Mouse (Mus musculus) limb, embryonic 11.5 days (tissue): Measurements from ENCODE around the gene Asphd2. TPM values are rescaled to one million over a fixed set of nuclear protein-coding genes. Genes with fewer than 3 reads are reported as not detected.

Experiments
- ATAC-seq: fragments of 200-750 bp; cut with Nextera tagmentation; 2 replicates; pipeline ENCODE4 v1.8.0; 2017; ENCODE audit warnings: low read depth; ENCODE audit not compliant: insufficient number of reproducible peaks, low FRiP score, low TSS enrichment
- DNase-seq: peaks from one replicate; pipeline ENCODE4 v3.0.0-alpha.2; 2015; ENCODE audit warnings: low spot score
- H3K27ac ChIP-seq: fragments of 300-500 bp; sonication (generic); replicated peaks from 2 replicates; pipeline ENCODE4 v1.5.1; 2014; ENCODE audit warnings: low read depth, mild to moderate bottlenecking, low read length
- H3K27me3 ChIP-seq: fragments of 300-500 bp; sonication (generic); 2 replicates; pipeline ENCODE4 v1.6.1; 2014; ENCODE audit warnings: mild to moderate bottlenecking, low read length, mixed read lengths; ENCODE audit not compliant: control insufficient read depth, insufficient read depth
- H3K36me3 ChIP-seq: fragments of 300-500 bp; sonication (generic); 2 replicates; pipeline ENCODE4 v1.6.1; 2014; ENCODE audit warnings: mild to moderate bottlenecking, low read length, moderate library complexity, mixed read lengths; ENCODE audit not compliant: control insufficient read depth, insufficient read depth
- H3K4me1 ChIP-seq: fragments of 300-500 bp; sonication (generic); 2 replicates; pipeline ENCODE4 v1.6.1; 2014; ENCODE audit warnings: low read length, mixed read lengths; ENCODE audit not compliant: control insufficient read depth, insufficient read depth
- H3K4me2 ChIP-seq: fragments of 300-500 bp; sonication (generic); 2 replicates; pipeline ENCODE4 v1.6.1; 2014; ENCODE audit warnings: low read depth, mild to moderate bottlenecking, moderate library complexity; ENCODE audit not compliant: severe bottlenecking
- H3K4me3 ChIP-seq: fragments of 300-500 bp; sonication (generic); 2 replicates; pipeline ENCODE4 v1.5.1; 2014; ENCODE audit warnings: low read depth, low read length
- H3K9ac ChIP-seq: fragments of 300-500 bp; sonication (generic); 2 replicates; pipeline ENCODE4 v1.6.1; 2014; ENCODE audit warnings: mild to moderate bottlenecking, low read length
- H3K9me3 ChIP-seq: fragments of 300-500 bp; sonication (generic); 2 replicates; pipeline ENCODE4 v1.6.1; 2016; ENCODE audit warnings: low read length; ENCODE audit not compliant: control insufficient read depth
- WGBS: fragments of 180-500 bp; shearing (Covaris S2); extraction: QIAGEN DNeasy Blood & Tissue Kit; methylation state at CpG from one replicate; pipeline ENCODE4 v1.1.7; 2014; 5-methylcytosine and 5-hydroxymethylcytosine counted together
- polyA plus RNA-seq: library from polyadenylated mRNA; unstranded; fragments of >200 nt; fragmentation: Nextera tagmentation; extraction: Ambion mirVana; gene quantifications from 2 replicates; pipeline ENCODE4 v1.2.1, GENCODE M21; 2014

Gene Asphd2
- polyA plus RNA-seq, 1 experiment from 2014 or later: 27.1 TPM

- Histone ChIP-seq H3K27ac (no peak overlapping the region), H3K4me1 (peaks cover 7% of the 10 kb centered on the region; the same call in 1 of the 2 replicates), H3K4me3 (peak overlapping the region; percentile 89), H3K9me3 (no peaks in the 10 kb centered on the region), H3K9ac (peak overlapping the region; percentile 78), H3K36me3 (peaks cover 5% of the 10 kb centered on the region), H3K27me3 (no peaks in the 10 kb centered on the region), H3K4me2 (peak overlapping the region; percentile 77)
- ATAC-seq (peak; percentile 67), DNase-seq (no peak)
- WGBS: under 1% methylated on average over 22 of the region's 24 CpGs
Observed at GRCm38 (mm10) chr5:112343205-112343595, 51.5 kb downstream of the Asphd2 start.

DNA sequence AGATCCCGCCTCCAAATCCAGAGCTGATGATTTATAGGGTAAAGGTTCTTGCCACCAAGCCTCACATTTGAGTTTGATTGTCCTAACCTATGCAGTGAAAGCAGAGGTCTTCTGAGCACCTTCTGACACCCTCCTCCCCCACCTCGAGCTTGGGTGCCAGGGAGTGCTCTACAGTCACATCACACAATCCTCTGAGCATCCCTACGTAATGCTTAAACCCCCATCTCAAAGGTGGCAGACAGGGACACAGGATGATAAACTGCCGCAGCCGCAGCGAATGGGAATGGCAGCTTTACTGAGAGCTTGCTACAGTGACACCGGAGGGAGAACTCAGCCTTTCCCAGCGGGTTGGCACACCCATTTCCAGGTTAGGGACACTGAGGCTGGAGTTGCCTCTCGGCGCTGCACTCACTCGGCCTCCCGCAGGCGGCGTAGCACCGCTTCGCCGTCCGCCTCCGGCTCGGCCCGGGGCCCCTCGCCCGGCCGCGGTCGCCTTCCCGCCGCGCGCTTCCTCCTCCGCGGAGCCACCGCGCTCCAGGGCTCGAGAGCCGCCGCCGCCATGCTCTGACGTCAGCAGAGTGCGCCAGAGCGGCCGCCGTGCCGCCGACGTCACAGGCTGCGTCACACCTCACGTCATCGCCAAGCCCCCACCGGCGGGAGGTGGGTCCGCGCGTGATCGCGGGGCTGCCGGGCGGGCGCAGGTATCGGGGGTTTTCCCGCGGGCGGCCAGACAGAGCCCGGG, 52.0 kb downstream of the Asphd2 start, which contains the start of the genes Srrd and Hps4:
Gene Srrd, minus strand, starts transcription at position 578 of the 742 bp plus-strand sequence.
Gene Hps4, plus strand, starts transcription at position 621 of the 742 bp plus-strand sequence.
- H3K4me2 ChIP-seq: peak within 1 kb of the TSS; percentile 77
- H3K27me3 ChIP-seq: no peaks in the 10 kb centered on the region
- H3K9me3 ChIP-seq: no peaks in the 10 kb centered on the region
- WGBS: 2% methylated on average over 64 of the region's 64 CpGs
- H3K27ac ChIP-seq: no peak within 1 kb of the TSS
- H3K4me3 ChIP-seq: peak within 1 kb of the TSS; percentile 89
- DNase-seq (peak; percentile 92), ATAC-seq (peak; percentile 55)
- H3K4me1 ChIP-seq: peaks cover 7% of the 10 kb centered on the region; the same call in 1 of the 2 replicates
- peaks cover 5% of the 10 kb centered on the region for H3K36me3 ChIP-seq
- H3K9ac ChIP-seq: peak within 1 kb of the TSS; percentile 78

DNA sequence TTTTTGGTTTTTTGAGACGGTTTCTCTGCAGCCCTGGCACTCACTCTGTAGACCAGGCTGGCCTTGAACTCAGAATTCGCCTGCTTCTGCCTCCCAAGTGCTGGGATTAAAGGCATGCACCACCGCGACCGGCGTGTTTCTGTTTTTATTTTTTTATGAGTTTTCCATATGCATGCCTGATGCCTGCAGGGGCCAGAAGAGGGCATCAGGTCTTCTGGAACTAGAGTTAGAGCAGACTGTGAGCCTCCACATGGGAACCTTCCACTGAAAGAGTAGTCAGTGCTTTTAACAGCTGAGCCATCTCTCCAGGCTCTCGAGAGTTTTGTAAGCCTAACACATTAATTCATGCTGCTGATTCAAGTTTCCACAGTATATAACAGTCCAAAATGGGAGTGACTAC, 55.5 kb downstream of the Asphd2 start:
- Histone ChIP-seq H3K4me2 (no peak overlapping the region), H3K9ac (no peak overlapping the region)
- DNase-seq: no peak

DNA sequence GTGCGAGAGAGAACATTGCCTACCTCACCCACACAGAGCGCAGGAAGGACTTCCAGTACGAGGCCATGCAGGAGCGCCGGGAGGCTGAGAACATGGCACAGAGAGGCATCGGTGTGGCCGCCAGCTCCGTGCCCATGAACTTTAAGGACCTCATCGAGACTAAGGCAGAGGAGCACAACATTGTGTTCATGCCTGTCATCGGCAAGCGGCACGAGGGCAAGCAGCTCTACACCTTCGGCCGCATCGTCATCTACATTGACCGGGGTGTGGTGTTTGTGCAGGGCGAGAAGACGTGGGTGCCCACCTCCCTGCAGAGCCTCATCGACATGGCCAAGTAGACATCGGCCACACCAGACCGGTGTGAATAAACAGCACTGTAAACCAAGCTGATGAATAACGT, 57.7 kb downstream of the Asphd2 start:
- Histone ChIP-seq H3K9me3 (no peaks in the 10 kb centered on the region), H3K4me1 (peaks cover 2% of the 10 kb centered on the region; the same call in 1 of the 2 replicates), H3K36me3 (peaks cover 45% of the 10 kb centered on the region), H3K27me3 (no peaks in the 10 kb centered on the region), H3K27ac (no peak overlapping the region), H3K9ac (no peak overlapping the region), H3K4me3 (no peak overlapping the region), H3K4me2 (no peak overlapping the region)
- ATAC-seq: no peak
- 94% methylated on average over 22 of the region's 22 CpGs for WGBS
- no peak for DNase-seq

More for the DNA sequence above, 55.5 kb downstream of the Asphd2 start:
- H3K4me3 ChIP-seq: no peak overlapping the region
- no peaks in the 10 kb centered on the region for H3K27me3 ChIP-seq
- no peaks in the 10 kb centered on the region for H3K9me3 ChIP-seq
- WGBS: 74% methylated on average over 7 of the region's 7 CpGs
- no peak for ATAC-seq
- H3K36me3 ChIP-seq: peaks cover 27% of the 10 kb centered on the region
- H3K4me1 ChIP-seq: peaks cover 7% of the 10 kb centered on the region; the same call in 1 of the 2 replicates
- H3K27ac ChIP-seq: no peak overlapping the region

DNA sequence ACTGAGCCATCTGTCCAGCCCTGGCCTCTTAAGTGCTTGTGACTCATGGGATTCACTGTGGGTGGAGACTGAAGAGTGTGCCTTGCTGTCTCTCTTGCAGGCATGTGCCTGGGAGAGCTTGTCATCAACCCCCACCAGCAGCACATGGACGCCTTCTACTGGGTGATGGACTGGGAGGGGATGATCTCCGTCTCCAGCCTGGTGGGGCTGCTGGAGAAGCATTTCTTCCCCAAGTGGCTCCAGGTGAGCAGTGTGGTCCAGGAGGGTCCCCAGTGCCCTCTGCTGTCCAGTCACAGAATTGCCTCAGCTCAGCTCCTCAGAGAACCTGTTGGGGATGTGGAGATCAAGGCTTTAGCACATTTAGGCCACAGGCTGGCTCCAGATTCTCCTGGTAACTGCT, 59.2 kb downstream of the Asphd2 start:
- 33% methylated on average over 2 of the region's 2 CpGs for WGBS
- Histone ChIP-seq H3K9me3 (no peaks in the 10 kb centered on the region), H3K36me3 (peaks cover 59% of the 10 kb centered on the region)

More for the DNA sequence above, 59.2 kb downstream of the Asphd2 start:
- H3K9ac ChIP-seq: no peak overlapping the region
- H3K4me3 ChIP-seq: no peak overlapping the region
- no peaks in the 10 kb centered on the region for H3K4me1 ChIP-seq
- no peak overlapping the region for H3K27ac ChIP-seq
- no peaks in the 10 kb centered on the region for H3K27me3 ChIP-seq
- H3K4me2 ChIP-seq: no peak overlapping the region
- DNase-seq: peak; percentile 69
- ATAC-seq: no peak

Other genes with a start within 250 kb of the Asphd2 start
- gene Cryba4, start 142.3 kb downstream of the Asphd2 start, polyA plus RNA-seq: 0.20 and 0.61 TPM in 2 replicates
- 0.20 TPM in 1 of 2 replicates, not detected in the other for gene Crybb1, start 139.1 kb downstream of the Asphd2 start, polyA plus RNA-seq
- 30.9 and 31.1 TPM in 2 replicates for gene Tpst2, start 118.2 kb downstream of the Asphd2 start, polyA plus RNA-seq
- gene Tfip11, start 68.5 kb downstream of the Asphd2 start, polyA plus RNA-seq: 27.3 and 29.4 TPM in 2 replicates
- 56.0 and 57.0 TPM in 2 replicates for gene Srrd, start 51.8 kb downstream of the Asphd2 start, polyA plus RNA-seq
- gene Hps4, start 51.8 kb downstream of the Asphd2 start, polyA plus RNA-seq: 36.6 and 38.4 TPM in 2 replicates
- gene Gm6583, start 38.8 kb downstream of the Asphd2 start, polyA plus RNA-seq: 0.12 and 0.27 TPM in 2 replicates
- not detected in 2 replicates for gene Gm6588, start 54.6 kb upstream of the Asphd2 start, polyA plus RNA-seq
- 0.13 and 0.21 TPM in 2 replicates for gene Sez6l, start 182.3 kb upstream of the Asphd2 start, polyA plus RNA-seq